Mouse (Mus musculus): ENCODE data around the gene Mgat3. TPM values are rescaled to one million over a fixed set of nuclear protein-coding genes. Genes with fewer than 3 reads are reported as not detected.

Mgat3 gene
- total and polyA plus RNA-seq, 2 experiments from 2014 or later = 13.5 to 106 TPM

GRCm38 (mm10) chr15:80203406-80203805 lies 29.9 kb downstream of the Mgat3 start:
- Histone ChIP-seq H3K27me3 (ENCODE audit: insufficient read depth, low read length) (no peaks in the 10 kb centered on the region), H3K4me2 (ENCODE audit: low read depth, low read length) (no peak overlapping the region), H3K4me1 (ENCODE audit: insufficient read depth, low read length) (no peaks in the 10 kb centered on the region), H3K9me3 (ENCODE audit: low read length) (no peaks in the 10 kb centered on the region), H3K36me3 (ENCODE audit: insufficient read depth, low read length) (no peaks in the 10 kb centered on the region), H3K9ac (replicated peaks; ENCODE audit: low read length) (no peak overlapping the region), H3K4me3 (ENCODE audit: low read length) (no peak overlapping the region), H3K27ac (no peak overlapping the region)
- 44% methylated on average over 4 of the region's 4 CpGs for WGBS
- DNase-seq (ENCODE audit: low spot score) = no peak
- ATAC-seq = no peak
- TF ChIP-seq CTCF (IDR thresholded peaks at IDR 0.05; ENCODE audit: low read depth) = no peak

DNA sequence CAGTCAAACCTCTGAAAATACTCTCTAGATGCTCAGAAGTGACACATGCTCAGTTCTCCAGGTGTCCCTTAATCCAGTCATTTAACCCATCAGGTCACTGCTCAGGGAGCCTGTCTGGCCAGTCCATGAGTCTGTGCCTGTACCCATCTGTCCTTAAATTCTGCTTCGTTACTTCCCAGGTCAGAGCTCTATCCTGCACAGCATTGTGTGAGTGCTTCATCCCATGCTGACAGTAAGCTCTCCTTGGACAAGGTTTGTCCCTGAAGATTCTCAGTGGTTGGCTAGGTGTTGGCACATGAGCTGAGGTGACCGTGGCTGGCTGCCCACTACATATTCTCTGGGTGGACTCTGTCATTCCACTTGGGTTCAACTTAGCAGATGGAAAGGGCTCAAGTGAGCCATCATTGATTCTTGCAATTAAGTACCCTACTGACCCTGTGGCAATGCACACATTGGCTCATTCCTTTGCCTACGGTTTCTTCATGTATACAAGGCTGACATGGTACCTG lies 32.6 kb downstream of the Mgat3 start:
- no peak for TF ChIP-seq CTCF (IDR thresholded peaks at IDR 0.05; ENCODE audit: low read depth)
- no peak for DNase-seq (ENCODE audit: low spot score)

GRCm38 (mm10) chr15:80208446-80208845 lies 34.9 kb downstream of the Mgat3 start:
- Histone ChIP-seq H3K9ac (replicated peaks; ENCODE audit: low read length) (no peak overlapping the region), H3K27ac (no peak overlapping the region), H3K27me3 (ENCODE audit: insufficient read depth, low read length) (no peaks in the 10 kb centered on the region), H3K4me3 (ENCODE audit: low read length) (no peak overlapping the region), H3K4me1 (ENCODE audit: insufficient read depth, low read length) (no peaks in the 10 kb centered on the region), H3K36me3 (ENCODE audit: insufficient read depth, low read length) (peaks cover 18% of the 10 kb centered on the region), H3K4me2 (ENCODE audit: low read depth, low read length) (no peak overlapping the region), H3K9me3 (ENCODE audit: low read length) (no peaks in the 10 kb centered on the region)
- DNase-seq (ENCODE audit: low spot score) = no peak
- 28% methylated on average over 4 of the region's 4 CpGs for WGBS
- TF ChIP-seq CTCF (IDR thresholded peaks at IDR 0.05; ENCODE audit: low read depth) = no peak
- ATAC-seq = no peak

More for the DNA sequence above, 32.6 kb downstream of the Mgat3 start:
- no peak overlapping the region for H3K4me2 ChIP-seq (ENCODE audit: low read depth, low read length)
- H3K27ac ChIP-seq = no peak overlapping the region
- no peak overlapping the region for H3K4me3 ChIP-seq (ENCODE audit: low read length)
- 88% methylated on average over 3 of the region's 3 CpGs for WGBS
- peaks cover 1% of the 10 kb centered on the region; the same call in 1 of the 2 replicates for H3K36me3 ChIP-seq (ENCODE audit: insufficient read depth, low read length)
- H3K9ac ChIP-seq (replicated peaks; ENCODE audit: low read length) = no peak overlapping the region
- no peaks in the 10 kb centered on the region for H3K9me3 ChIP-seq (ENCODE audit: low read length)
- no peak for ATAC-seq
- H3K4me1 ChIP-seq (ENCODE audit: insufficient read depth, low read length) = no peaks in the 10 kb centered on the region
- H3K27me3 ChIP-seq (ENCODE audit: insufficient read depth, low read length) = no peaks in the 10 kb centered on the region

DNA sequence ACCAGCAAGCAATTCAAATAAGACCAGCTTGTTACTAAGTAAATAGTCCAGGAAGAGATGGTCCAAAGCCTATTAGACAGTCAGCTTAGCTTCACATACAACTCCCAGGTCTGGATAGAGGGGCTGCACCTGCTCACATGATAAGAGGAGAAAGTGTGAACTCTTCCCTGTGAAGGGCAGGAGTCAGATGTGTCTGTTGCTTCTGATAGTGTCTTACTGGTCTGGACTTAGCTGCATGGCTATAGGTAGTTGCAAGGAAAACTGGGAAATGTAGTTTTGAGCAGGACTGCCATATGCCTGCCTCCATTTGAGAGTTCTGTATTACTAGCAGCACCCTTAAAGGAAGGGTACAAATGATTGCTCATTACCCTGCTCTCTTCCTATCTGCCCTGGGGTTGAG lies 40.2 kb downstream of the Mgat3 start:
- no peak for ATAC-seq
- Histone ChIP-seq H3K27me3 (ENCODE audit: insufficient read depth, low read length) (no peaks in the 10 kb centered on the region), H3K9ac (replicated peaks; ENCODE audit: low read length) (no peak overlapping the region), H3K4me3 (ENCODE audit: low read length) (no peak overlapping the region), H3K4me1 (ENCODE audit: insufficient read depth, low read length) (no peaks in the 10 kb centered on the region), H3K27ac (no peak overlapping the region), H3K4me2 (ENCODE audit: low read depth, low read length) (no peak overlapping the region), H3K36me3 (ENCODE audit: insufficient read depth, low read length) (peaks cover 25% of the 10 kb centered on the region), H3K9me3 (ENCODE audit: low read length) (no peaks in the 10 kb centered on the region)
- DNase-seq (ENCODE audit: low spot score) = no peak
- TF ChIP-seq CTCF (IDR thresholded peaks at IDR 0.05; ENCODE audit: low read depth) = no peak

- no peak overlapping the region for H3K9ac ChIP-seq (replicated peaks; ENCODE audit: low read length)
- 21% methylated on average over 10 of the region's 10 CpGs for WGBS
- DNase-seq (ENCODE audit: low spot score) (peak; percentile 62), ATAC-seq (peak; percentile 56; the same call in 1 of the 2 replicates)
- no peaks in the 10 kb centered on the region for H3K9me3 ChIP-seq (ENCODE audit: low read length)
- no peak overlapping the region for H3K4me2 ChIP-seq (ENCODE audit: low read depth, low read length)
- H3K4me1 ChIP-seq (ENCODE audit: insufficient read depth, low read length) = no peaks in the 10 kb centered on the region
- H3K27me3 ChIP-seq (ENCODE audit: insufficient read depth, low read length) = no peaks in the 10 kb centered on the region
- TF ChIP-seq CTCF (IDR thresholded peaks at IDR 0.05; ENCODE audit: low read depth) = peak; percentile 60
- H3K4me3 ChIP-seq (ENCODE audit: low read length) = no peak overlapping the region
- no peak overlapping the region; the same call in 1 of the 2 replicates for H3K27ac ChIP-seq
- peaks cover 25% of the 10 kb centered on the region for H3K36me3 ChIP-seq (ENCODE audit: insufficient read depth, low read length)
Observed at GRCm38 (mm10) chr15:80215716-80216479, 42.4 kb downstream of the Mgat3 start.

DNA sequence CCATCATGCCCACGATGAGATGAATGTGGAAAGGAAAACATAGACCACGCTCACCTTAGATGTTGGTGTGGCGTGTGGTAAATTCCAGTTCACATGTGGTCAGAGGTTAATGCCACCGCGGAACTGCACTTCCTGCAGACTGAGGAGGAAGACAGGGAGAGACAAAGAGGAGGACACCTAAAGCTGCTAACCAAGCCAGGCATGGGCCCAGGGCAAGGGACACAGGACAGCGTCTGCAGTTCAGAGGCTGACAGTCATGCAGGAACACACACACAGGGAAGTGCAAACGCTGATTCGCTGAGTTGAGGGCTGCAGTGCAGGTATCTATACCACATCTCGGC lies 42.9 kb downstream of the Mgat3 start:
- H3K4me2 ChIP-seq (ENCODE audit: low read depth, low read length) = no peak overlapping the region
- H3K27ac ChIP-seq = no peak overlapping the region
- no peaks in the 10 kb centered on the region for H3K4me1 ChIP-seq (ENCODE audit: insufficient read depth, low read length)
- DNase-seq (ENCODE audit: low spot score) = no peak
- no peak for ATAC-seq
- H3K27me3 ChIP-seq (ENCODE audit: insufficient read depth, low read length) = no peaks in the 10 kb centered on the region
- H3K9me3 ChIP-seq (ENCODE audit: low read length) = no peaks in the 10 kb centered on the region
- peaks cover 21% of the 10 kb centered on the region for H3K36me3 ChIP-seq (ENCODE audit: insufficient read depth, low read length)
- no peak overlapping the region for H3K9ac ChIP-seq (replicated peaks; ENCODE audit: low read length)
- 69% methylated on average over 9 of the region's 9 CpGs for WGBS
- no peak for TF ChIP-seq CTCF (IDR thresholded peaks at IDR 0.05; ENCODE audit: low read depth)
- H3K4me3 ChIP-seq (ENCODE audit: low read length) = no peak overlapping the region

DNA sequence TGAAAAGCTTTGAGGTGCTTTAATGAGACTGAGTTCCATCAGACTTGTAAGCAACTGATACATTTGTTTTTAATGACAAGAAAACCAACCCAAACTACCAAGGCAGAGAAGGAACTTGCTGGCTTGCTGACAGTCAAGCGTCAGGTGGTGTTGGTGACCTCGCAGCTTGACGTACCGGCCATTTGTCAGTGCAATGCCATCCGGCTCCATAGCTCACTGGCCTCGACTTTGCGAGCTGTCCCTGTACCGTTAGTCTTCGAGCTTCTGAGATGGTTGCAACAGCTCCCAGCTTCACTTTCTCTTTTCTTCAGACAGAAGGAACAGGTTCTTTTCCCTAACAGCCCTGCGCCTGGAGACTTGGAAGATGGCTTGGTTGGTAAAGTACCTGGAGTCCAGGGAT lies 44.0 kb downstream of the Mgat3 start:
- Histone ChIP-seq H3K4me3 (ENCODE audit: low read length) (no peak overlapping the region), H3K9me3 (ENCODE audit: low read length) (no peaks in the 10 kb centered on the region), H3K4me1 (ENCODE audit: insufficient read depth, low read length) (no peaks in the 10 kb centered on the region), H3K27ac (no peak overlapping the region), H3K9ac (replicated peaks; ENCODE audit: low read length) (no peak overlapping the region), H3K4me2 (ENCODE audit: low read depth, low read length) (no peak overlapping the region), H3K27me3 (ENCODE audit: insufficient read depth, low read length) (no peaks in the 10 kb centered on the region), H3K36me3 (ENCODE audit: insufficient read depth, low read length) (peaks cover 10% of the 10 kb centered on the region; the same call in 1 of the 2 replicates)
- ATAC-seq (no peak), DNase-seq (ENCODE audit: low spot score) (no peak)
- 87% methylated on average over 10 of the region's 10 CpGs for WGBS
- TF ChIP-seq CTCF (IDR thresholded peaks at IDR 0.05; ENCODE audit: low read depth) = no peak
